Mouse (Mus musculus): ENCODE results near the gene Upk3b. TPM values are rescaled to one million over a fixed set of nuclear protein-coding genes. Genes with fewer than 3 reads are reported as not detected.
A peak's percentile ranks its signal among the peaks of the same experiment; 100 is the strongest.
"Not testable (repeated sequence)": the region's sequence is repeated elsewhere in the genome, so short reads cannot be mapped to it uniquely, and the experiment has no call there.

The Upk3b gene
- total RNA-seq, 2 experiments from 2014 or later: not detected

DNA sequence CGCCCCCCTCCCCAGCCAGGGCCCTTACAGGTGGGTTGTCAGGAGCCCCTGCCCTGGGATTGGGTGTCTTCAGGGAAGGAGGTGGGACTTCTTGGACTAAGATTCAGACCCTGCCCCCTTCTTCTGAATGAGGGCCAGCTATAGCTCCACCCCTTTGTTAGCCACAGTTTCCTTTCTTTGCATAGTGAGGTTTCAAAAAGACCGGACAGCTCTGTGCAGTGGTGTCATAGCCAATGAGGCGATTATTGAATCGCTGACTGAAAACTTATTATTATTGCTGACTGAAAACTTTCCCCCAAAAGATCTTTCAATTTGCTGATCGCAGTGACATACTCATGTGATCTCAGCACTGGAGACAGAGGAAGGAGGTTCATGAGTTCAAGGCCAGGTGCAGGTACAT, 1.9 kb downstream of the Upk3b start:
- Histone ChIP-seq H3K27ac (no peak overlapping the region), H3K4me3 (no peak overlapping the region)
- TF ChIP-seq CTCF (IDR thresholded peaks at IDR 0.05): no peak
- DNase-seq (ENCODE audit: extremely low spot score in 1 of 2, low spot score in 2 of 2): no peak
- intact Hi-C loops (cut with DNase I): no loop called here

DNA sequence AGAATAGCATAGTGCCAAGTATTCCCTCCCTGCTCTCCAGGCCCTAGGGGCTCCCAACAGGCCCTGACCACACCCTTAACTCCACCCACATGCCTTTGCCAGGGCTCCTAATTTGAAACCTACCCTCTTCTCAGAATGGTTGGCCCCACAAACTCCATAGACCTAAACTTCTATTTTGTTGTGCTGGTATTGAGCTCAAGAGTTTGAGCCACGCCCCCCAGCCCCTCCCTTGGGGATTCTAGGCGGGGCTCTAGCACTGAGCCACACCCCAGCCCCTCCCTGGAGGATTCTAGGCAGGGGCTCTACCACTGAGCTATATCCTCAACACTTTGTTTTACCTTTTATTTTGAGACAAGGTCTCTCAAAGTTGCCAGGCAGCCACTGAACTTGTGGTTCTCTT, 3.0 kb downstream of the Upk3b start:
- H3K4me3 ChIP-seq: no peak overlapping the region
- TF ChIP-seq CTCF (IDR thresholded peaks at IDR 0.05): no peak

DNA sequence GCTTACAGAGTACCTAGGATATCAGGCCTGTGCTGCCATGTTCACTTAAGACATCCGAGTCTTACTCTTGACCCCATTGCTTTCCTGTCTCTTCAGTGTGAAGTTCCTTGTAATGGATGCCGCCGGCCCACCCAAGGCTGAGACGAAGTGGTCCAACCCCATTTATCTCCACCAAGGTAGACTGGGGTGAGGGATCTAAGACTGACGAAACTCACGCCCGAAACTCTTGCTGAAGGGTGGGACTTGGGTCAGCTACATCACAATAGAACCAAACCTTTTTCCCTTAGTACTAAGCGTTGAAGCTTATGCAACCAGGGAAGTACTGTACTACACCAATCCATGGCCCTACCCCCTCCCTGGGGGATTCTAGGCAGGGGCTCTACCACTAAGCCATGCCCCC, 3.4 kb downstream of the Upk3b start:
- H3K4me3 ChIP-seq: no peak overlapping the region
- TF ChIP-seq CTCF (IDR thresholded peaks at IDR 0.05): no peak
- intact Hi-C loops (cut with DNase I): no loop called here
- no peak overlapping the region for H3K27ac ChIP-seq
- DNase-seq (ENCODE audit: extremely low spot score in 1 of 2, low spot score in 2 of 2): no peak

More for the DNA sequence above, 3.0 kb downstream of the Upk3b start:
- no peak for DNase-seq (ENCODE audit: extremely low spot score in 1 of 2, low spot score in 2 of 2)
- no peak overlapping the region for H3K27ac ChIP-seq
- intact Hi-C loops (cut with DNase I): no loop called here

DNA sequence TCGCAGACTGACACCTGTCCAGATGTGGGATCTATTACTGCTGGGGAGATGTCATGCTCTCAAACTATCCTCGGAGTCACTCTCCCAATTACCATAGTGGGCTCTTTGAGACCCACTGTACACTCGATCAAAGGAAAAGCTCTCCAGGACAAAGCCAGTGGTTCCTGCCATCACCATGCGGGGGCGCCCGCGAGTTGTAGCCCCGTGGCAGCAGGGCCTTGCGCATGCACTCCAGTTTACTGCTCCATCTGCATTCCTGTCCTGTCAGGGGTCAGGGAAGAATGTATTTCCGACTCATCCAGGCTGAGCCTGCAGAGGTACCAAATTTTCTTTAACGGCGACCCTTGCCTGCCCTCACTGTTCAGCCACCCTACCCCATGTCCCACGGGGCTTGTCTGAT, 6.6 kb downstream of the Upk3b start:
- no peak for DNase-seq (ENCODE audit: extremely low spot score in 1 of 2, low spot score in 2 of 2)
- Histone ChIP-seq H3K27ac (no peak overlapping the region), H3K4me3 (no peak overlapping the region)
- intact Hi-C loops (cut with DNase I): no loop called here
- peak; percentile 28 for TF ChIP-seq CTCF (IDR thresholded peaks at IDR 0.05)

DNA sequence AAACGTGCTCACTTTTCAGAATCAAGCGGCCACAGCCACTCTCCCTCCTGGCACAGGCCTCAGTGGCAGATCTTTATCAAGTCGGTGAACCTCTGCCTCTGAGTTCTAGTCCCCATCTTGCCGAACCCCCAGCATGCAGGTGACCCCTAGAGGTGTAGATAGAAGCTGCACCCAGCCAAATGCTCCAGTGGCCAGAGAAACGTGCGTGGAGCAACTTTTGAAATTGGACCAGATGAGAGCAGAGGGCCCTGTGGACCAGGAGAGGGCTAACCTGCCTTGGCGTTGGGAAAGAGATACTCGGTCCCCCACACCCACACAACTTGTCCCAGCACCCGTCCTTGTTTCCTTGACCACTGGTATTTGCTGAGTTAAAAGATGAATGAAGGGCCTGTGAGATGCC, 7.1 kb downstream of the Upk3b start:
- H3K27ac ChIP-seq: no peak overlapping the region
- DNase-seq (ENCODE audit: extremely low spot score in 1 of 2, low spot score in 2 of 2): no peak
- intact Hi-C loops (cut with DNase I): no loop called here
- peak; percentile 16 for TF ChIP-seq CTCF (IDR thresholded peaks at IDR 0.05)
- no peak overlapping the region for H3K4me3 ChIP-seq

DNA sequence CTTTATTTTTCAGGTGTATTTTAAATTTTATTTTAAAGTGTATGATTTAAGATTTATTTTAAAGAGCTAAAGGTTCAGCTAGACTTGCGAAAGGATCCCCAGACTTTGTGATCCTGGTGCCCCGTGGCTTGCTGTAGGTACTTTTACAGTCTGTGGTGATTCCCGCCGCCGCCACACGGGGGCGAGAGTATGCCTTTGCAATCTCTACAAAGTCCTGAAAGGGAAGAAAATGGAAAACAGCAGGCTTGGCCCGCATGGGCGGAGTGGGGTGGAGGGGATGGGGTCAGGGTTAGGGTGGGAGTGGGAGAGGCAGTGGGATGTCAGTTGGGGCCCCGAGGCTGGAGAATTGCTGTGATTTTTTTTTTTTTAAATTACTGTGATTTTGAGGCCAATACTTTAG, 7.7 kb downstream of the Upk3b start:
- intact Hi-C loops (cut with DNase I): no loop called here
- H3K4me3 ChIP-seq: no peak overlapping the region
- H3K27ac ChIP-seq: no peak overlapping the region
- TF ChIP-seq CTCF (IDR thresholded peaks at IDR 0.05): peak; percentile 82
- DNase-seq (ENCODE audit: extremely low spot score in 1 of 2, low spot score in 2 of 2): peak; percentile 70 to 81

DNA sequence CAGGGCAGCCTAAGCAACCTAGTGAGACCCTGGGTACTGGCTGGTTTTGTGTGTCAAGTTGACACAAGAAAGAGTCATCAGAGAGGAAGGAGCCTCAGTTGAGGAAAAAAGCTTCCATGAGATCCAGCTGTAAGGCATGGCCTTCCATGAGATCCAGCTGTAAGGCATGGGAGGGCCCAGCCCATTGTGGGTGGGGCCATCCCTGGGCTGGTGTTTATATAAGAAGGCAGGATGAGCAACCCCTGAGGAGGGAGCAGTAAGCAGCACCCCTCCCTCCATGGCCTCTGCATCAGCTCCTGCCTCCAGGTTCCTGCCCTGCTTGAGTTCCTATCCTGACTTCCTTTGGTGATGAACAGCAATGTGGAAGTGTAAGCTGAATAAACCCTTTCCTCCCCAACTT, 10.2 kb downstream of the Upk3b start:
- intact Hi-C loops (cut with DNase I); H3K4me3 ChIP-seq; DNase-seq (ENCODE audit: extremely low spot score in 1 of 2, low spot score in 2 of 2); H3K27ac ChIP-seq: not testable (repeated sequence)

DNA sequence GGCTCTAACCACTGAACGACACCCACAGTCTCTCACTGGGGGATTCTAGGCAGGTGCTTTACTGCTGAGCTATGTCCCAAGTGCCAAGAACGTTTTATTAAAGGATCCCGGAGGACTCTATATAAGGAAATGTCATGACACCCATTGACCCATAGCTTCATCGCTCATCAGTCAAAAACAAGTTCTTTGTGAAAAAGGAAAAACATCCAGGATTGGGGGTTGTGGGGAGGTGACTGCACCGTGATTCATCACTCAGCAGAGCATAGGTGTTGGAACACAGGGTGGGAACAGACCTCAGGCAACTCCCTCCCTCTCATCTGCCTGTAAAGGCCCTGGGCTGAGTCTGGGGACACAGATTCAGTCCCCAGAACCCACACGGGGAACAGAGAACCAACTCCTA, 11.6 kb downstream of the Upk3b start:
- TF ChIP-seq CTCF (IDR thresholded peaks at IDR 0.05): no peak
- intact Hi-C loops (cut with DNase I): no loop called here
- Histone ChIP-seq H3K27ac (no peak overlapping the region), H3K4me3 (no peak overlapping the region)
- DNase-seq (ENCODE audit: extremely low spot score in 1 of 2, low spot score in 2 of 2): no peak

DNA sequence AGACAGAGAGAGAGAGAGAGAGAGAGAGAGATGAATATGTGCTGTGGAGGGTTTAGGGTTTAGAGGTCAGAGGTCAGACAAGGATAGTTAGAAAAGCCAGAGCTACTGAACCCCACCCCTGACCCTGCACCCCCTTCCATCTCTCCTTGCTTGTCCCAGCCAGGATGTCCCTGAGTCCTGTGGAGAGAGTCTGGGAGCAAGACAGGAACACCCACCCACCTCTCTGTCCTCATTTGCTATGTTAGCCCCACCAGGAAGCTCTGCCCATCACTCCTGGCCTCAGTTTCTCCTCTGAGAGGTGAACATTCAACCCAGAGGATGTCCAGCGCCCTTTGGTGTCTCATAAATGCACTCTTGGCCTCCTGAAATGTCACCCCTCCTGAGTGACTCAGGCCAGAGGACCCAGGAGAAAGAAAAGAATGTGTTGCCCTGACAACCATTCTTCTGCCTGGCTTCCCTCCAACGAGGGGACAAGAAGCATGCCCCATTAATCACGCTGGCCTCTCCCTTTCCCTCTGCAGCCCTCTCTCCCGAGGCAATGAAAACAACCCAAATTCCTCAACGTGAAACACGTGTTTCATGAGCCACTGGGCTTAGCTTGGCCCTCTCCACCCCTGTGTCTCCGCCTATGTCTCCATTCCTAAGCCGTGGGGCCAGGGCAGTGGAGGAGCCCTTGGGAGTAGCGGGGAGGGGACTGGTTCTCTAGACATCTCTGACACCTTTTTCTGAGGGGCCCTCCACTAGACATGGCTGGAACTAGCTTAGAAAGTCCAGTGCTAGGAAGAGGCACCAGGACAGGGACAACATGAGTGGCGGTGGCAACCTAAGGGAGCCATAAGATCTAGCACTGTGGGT, 13.2 kb downstream of the Upk3b start:
- TF ChIP-seq CTCF (IDR thresholded peaks at IDR 0.05): no peak
- no peak overlapping the region for H3K27ac ChIP-seq
- no peak for DNase-seq (ENCODE audit: extremely low spot score in 1 of 2, low spot score in 2 of 2)
- intact Hi-C loops (cut with DNase I): no loop called here
- no peak overlapping the region for H3K4me3 ChIP-seq

DNA sequence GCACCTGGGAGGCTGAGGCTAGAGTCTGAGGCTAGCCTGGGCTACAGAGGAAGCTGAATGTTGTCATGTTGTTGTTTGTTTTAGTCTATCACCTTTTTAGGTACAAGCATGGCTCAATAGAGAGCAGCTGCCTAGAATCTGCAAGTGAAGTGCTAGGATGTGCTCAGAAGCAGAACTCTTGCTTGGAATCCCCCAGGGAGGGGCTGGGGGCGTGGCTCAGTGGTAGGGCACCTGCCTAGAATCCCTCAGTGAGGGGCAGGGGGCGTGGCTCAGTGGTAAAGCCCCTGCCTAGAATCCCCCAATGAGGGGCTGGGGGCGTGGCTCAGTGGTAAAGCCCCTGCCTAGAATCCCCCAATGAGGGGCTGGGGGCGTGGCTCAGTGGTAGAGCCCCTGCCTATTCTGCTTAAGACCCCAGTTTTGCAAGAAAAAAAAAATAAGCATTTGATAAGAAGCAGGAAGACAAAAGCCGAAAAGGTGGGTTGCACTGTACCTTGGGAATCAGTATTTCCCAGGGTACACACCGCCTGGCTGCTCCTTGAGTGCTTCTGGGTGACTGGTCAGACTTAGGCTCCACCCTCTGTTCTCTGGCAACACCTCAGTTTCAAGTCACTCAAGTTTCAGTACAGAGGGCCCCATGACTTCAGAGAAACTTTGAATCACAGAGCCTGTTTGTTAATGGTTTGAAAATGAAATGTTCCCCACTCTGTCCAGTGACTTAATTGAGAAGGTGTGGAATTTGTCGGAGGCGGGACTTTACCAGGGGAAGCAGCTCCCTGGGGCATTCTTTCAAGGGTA, 14.8 kb downstream of the Upk3b start:
- Histone ChIP-seq H3K27ac (no peak overlapping the region), H3K4me3 (no peak overlapping the region)
- intact Hi-C loops (cut with DNase I): no loop called here
- TF ChIP-seq CTCF (IDR thresholded peaks at IDR 0.05): no peak
- DNase-seq (ENCODE audit: extremely low spot score in 1 of 2, low spot score in 2 of 2): no peak

DNA sequence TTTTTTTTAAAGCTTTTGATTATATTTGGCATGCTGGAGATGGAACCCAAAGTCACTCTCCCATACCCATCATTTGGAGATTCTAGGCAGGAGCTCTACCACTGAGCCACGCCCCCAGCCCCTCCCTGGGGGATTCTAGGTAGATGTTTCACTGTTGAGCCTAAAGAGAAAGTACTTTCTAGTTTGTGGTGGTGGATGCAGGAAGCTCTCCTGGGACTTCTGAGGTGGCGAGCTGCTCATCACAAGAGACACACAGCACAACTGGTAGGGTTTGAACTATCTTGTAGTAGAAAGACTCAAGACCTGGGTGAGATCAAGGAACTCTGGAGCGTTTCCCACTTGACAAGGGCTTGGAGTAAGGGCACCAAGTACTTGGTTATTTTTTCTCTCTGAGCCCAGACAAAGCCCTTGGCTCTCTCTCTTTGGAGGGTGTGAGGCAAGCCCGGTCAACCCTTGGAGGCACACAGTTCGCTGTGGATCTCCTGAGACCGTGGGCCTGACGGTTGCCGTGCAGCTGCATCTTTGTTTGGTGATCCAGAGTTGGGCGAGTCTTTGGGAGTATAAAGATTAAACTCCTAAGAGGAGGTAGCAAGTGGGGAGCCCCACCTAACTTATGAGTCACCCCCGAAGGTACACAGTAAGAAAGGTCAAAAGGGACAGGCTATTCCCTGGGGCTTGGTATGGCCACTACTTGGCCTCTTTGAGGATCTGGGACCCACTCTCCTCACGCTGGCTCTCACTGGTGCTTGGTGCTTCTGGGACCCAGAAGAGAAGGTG, 16.2 kb downstream of the Upk3b start, which contains the start of gene Upk3bl:
Gene Upk3bl (plus strand): TSS at position 192 of the 777 bp plus-strand sequence.
- DNase-seq (ENCODE audit: extremely low spot score in 1 of 2, low spot score in 2 of 2): no peak
- intact Hi-C loops (cut with DNase I): no loop called here
- TF ChIP-seq CTCF (IDR thresholded peaks at IDR 0.05): no peak
- no peak within 1 kb of the TSS for H3K27ac ChIP-seq
- no peak within 1 kb of the TSS for H3K4me3 ChIP-seq

DNA sequence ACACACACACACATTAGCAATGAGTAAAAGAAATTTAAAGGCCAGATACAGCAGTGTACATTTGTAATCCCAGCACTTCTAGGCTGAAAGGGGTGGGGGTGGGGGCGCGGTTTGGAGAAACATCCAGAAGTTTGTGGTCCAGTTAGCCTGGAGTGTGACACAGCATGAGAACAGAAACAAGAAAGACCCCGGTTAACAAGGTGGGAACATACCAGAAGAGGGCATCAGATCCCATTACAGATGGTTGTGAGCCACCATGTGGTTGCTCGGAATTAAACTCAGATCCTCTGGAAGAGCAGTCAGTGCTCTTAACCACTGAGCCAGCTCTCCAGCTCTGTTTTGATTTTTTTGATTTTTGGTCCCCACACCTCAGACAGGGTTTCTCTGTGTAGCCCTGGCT, 17.8 kb downstream of the Upk3b start:
- intact Hi-C loops (cut with DNase I): no loop called here
- Histone ChIP-seq H3K4me3 (no peak overlapping the region), H3K27ac (no peak overlapping the region)
- no peak for DNase-seq (ENCODE audit: extremely low spot score in 1 of 2, low spot score in 2 of 2)
- TF ChIP-seq CTCF (IDR thresholded peaks at IDR 0.05): no peak
